Mouse (Mus musculus): ENCODE measurements around the gene Sgcb.
"Not testable (repeated sequence)": the region's sequence is repeated elsewhere in the genome, so short reads cannot be mapped to it uniquely, and the experiment has no call there.

Gene Sgcb

DNA sequence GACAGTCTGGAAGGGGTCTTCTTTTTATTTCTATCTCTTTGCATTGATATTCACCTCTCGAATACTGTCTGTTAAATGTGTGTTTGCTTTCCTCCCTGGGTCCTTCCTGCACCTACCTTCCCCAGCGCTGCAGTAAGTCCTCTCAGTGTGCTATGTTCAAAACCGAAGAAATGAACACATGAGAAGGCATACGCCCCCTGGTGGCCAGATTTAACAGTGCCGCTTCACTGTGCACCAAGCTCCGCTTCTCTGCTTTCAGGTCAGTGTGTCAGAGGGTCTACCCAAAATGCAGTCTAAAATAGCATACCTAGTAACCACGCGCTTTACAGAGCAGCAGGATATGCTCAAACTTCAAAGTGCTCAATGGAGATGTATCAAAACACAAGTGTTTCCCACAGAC lies 14.4 kb downstream of the Sgcb start:
- peak; percentile 77 for DNase-seq (ENCODE audit: extremely low spot score, low spot score)

DNA sequence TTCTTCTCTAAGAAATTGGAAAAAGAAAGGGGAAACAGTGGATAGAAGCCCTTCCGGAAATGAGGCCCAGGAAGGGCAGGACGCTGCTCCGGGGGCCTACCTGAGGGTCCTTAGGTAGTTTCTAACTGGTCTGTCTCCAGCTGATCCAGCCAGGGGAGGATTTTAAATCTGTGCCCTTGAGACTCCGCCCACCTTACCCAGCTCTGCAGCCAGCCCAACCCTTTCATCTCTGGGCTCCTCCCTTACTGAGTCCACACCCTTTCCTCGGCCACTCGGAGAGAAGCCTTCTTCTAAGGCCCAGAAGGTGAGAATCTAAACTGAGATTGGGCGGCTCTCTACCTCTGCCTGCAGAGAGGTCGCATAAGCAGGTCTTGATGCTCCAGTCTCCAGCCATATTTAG lies 15.3 kb downstream of the Sgcb start, which contains the start of gene Lrrc66:
TSS of gene Lrrc66 (minus strand) at position 236 of the 400 bp plus-strand sequence.
- DNase-seq (ENCODE audit: extremely low spot score, low spot score), result no peak

DNA sequence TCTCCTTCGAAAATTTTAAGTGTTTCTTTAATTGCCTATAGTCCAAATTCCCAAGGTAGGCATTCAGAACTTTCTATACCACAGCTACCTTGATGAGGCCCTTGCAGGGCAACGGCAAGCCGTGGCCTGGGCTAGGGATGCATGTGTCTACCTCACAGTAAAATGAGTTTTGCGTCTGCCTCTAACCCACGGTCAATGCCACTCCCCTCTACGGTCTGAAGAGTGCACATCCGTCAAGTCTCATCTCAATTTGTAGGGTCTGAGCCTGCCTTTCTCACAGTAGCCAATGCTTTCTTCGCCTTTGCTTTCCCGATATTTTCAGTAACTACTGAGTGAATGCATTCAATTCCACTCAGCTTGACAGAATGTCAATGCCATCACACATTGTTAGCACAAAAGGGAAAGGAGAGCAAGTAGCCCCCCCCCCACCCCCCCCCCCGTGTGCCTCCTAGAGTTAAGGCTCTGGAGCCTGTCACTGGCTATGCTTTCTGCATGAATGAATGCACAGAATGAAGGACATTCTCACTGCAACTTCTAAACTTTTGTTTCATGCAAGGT lies 16.5 kb downstream of the Sgcb start:
- DNase-seq (ENCODE audit: extremely low spot score, low spot score), result no peak

- DNase-seq (ENCODE audit: extremely low spot score, low spot score), result no peak
Observed at GRCm38 (mm10) chr5:73630141-73630540, 17.4 kb downstream of the Sgcb start.

DNA sequence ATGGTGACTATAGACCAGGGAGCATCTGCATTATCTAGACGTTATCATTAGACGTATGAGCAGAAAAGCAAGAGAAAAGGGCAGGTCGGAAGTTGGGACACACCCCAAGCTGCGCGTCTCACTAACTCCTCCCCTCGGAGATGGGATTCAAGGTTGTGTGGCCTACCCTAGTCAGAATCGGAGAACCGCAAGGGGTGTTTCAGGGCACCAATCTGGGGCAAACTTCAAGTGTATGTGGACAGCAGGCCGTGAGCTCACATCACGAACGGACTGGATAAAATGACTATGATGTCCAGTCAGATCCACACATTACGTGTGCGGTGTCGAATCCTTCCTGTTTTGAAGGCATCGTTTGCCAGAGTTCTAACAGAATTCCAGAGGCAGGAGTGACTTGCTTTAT lies 19.6 kb downstream of the Sgcb start:
- DNase-seq (ENCODE audit: extremely low spot score, low spot score), result no peak

- no peak for DNase-seq (ENCODE audit: extremely low spot score, low spot score)
Observed at GRCm38 (mm10) chr5:73627559-73627958, 20.0 kb downstream of the Sgcb start.

DNA sequence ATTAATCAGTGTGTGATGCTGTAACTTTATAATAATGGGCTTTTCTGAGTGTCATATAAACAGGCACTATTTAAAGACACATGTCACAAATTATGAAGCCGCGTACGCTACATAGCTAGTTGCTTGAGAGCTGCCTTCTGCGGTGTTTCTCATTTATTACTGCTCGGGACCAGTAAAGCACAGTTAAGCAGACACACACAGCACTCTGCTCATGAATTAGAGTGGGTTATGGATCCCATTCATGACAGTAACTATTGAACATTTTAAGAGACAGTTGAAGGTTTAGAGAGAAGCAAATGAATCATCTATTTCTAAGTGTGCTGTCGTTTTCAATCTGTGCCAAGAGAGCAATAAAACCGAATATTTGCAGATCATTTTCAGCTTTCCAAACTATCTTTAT lies 20.7 kb downstream of the Sgcb start:
- no peak for DNase-seq (ENCODE audit: extremely low spot score, low spot score)

DNA sequence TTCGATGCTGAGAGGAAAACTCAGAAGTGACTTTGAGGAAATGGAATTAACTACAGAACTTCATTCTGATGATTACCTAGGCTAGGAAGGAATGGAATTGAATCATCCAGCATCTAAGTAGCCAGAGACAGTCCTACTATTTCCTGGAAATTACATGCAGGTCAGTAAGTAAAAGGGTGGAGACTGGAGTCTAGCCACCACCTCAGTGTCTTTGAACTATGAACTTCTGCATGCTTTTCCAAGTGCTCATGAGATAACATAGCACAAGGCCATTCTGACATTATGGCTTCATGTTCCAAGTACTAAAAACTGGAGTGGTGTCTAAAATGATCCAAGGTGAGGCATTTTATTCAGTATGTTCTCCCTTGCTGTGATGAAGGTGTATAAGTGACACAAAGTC lies 22.1 kb downstream of the Sgcb start:
- DNase-seq (ENCODE audit: extremely low spot score, low spot score), result no peak

GRCm38 (mm10) chr5:73618969-73619368 lies 28.6 kb downstream of the Sgcb start:
- DNase-seq (ENCODE audit: extremely low spot score, low spot score), result no peak

- no peak for DNase-seq (ENCODE audit: extremely low spot score, low spot score)
Observed at GRCm38 (mm10) chr5:73615211-73615610, 32.4 kb downstream of the Sgcb start.

GRCm38 (mm10) chr5:73613296-73613695 lies 34.3 kb downstream of the Sgcb start:
- no peak for DNase-seq (ENCODE audit: extremely low spot score, low spot score)

- DNase-seq (ENCODE audit: extremely low spot score, low spot score), result no peak
Observed at GRCm38 (mm10) chr5:73611071-73611470, 36.5 kb downstream of the Sgcb start.

DNA sequence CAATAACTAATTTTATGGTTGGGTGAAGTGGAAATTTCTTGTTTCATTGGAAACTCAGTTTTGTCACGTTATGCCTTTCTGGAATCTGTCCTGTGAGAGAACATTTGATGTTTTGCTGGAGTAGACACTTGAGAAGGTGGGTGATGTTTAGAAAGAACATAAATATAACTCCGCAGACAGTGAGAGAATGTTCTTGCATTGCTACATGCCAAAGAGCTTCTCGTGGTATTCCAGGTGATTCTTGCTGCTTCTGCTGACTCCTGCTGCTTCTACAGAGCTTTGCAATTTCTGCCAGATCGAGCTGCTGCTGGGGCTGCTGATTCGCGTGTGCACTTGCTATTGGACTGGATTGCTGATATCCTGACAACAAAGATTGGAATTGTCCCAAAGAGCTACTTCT lies 42.6 kb downstream of the Sgcb start:
- no peak for DNase-seq (ENCODE audit: extremely low spot score, low spot score)

DNA sequence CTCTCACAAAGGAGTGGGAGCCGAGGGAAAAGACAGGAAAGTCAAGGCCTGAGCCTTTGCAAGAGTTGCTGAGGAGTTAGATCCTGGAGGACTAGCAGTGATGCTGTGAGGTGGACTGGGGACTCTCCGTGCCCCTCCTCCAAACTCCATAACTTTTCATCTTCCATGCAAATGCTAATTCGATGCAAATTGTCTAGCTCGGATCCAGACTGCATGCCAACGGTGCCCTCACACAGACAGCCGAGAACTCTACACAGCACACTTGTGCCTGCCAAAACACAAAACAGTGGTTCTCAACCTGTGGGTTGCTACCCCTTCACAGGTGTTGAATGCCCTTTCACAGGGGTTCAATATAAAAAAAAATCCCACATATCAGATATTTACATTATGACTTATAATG lies 43.0 kb downstream of the Sgcb start:
- DNase-seq (ENCODE audit: extremely low spot score, low spot score), result no peak

DNA sequence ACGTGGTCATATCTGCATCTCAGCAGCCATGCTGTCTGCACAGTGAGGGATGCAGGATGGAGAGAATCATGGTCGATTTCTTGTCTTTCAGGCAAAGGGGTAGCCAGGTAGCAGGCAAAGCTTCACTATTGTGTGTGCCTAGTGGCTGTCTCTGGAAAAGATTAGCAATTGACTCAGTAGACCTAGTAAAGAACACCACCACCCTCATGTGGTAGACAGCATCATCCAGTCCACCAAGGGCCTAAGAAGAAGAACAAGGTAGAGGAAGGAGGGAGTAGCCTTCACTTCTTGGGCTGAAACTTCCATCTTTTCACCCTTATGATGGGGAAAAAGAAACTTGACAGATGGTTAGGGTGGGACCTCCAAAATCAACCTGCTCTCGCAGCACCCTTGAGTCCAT lies 44.7 kb downstream of the Sgcb start:
- no peak for DNase-seq (ENCODE audit: extremely low spot score, low spot score)

DNA sequence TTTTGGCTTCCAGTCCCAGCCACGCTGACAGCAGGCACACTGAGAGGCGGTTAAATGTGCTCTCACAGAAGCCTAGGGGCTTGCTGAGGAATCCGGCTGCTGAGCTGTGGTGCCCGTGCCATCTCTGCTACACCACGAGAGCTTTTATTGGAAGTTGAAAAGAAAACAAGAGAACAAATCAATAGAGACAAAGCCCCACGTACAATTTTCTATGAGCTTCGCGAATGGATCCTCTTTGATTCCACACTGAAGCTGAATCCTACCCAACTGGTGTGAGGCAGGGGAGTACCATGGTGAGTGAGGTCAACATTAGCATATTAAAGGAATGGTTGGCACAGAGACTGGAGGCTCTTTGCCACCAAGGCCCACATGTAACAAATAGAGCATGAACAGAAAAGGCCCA lies 46.2 kb downstream of the Sgcb start:
- no peak for DNase-seq (ENCODE audit: extremely low spot score, low spot score)

GRCm38 (mm10) chr5:73599991-73600390 lies 47.6 kb downstream of the Sgcb start:
- no peak for DNase-seq (ENCODE audit: extremely low spot score, low spot score)

- no peak for DNase-seq (ENCODE audit: extremely low spot score, low spot score)
Observed at GRCm38 (mm10) chr5:73598943-73599695, 48.5 kb downstream of the Sgcb start.

DNA sequence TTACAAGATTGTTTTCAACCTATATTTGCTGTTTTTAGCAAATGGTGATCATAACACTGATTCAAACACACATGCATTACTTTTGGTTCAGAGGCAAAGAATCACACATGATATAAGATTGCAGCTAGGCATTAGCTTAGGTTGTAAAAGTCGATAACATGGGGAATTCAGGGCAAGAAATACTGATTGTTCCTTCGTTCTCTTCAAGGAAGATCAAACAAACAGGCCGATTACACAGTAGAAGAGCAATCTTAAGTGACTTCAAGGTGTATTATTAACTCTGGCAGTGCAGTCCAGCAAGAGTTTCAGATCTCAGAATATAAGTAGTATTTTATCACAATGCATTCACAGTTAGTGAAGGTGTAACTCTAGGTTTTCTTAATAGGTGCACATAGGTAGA lies 60.5 kb downstream of the Sgcb start:
- no peak for DNase-seq (ENCODE audit: extremely low spot score, low spot score)

DNA sequence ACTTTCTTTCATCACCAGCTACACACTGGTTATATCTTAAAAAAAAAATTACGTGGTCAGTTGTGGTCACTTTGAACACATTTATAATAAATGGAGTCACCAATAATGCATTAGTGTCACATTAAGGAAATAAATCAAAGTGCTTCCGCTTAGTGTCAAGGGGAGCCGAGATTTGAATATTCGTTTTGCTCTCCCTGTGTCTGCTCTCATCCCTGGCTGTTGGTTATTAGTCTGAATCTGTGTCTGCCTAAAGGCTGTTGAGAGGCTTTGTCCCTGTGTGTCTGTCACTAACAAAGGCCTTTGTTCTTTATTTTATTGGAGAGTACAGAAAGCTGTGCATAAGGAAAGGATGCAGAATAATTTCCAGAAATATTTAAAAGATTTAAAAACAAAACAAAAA lies 61.0 kb downstream of the Sgcb start:
- no peak for DNase-seq (ENCODE audit: extremely low spot score, low spot score)

- no peak for DNase-seq (ENCODE audit: extremely low spot score, low spot score)
Observed at GRCm38 (mm10) chr5:73585212-73586115, 62.1 kb downstream of the Sgcb start.

DNA sequence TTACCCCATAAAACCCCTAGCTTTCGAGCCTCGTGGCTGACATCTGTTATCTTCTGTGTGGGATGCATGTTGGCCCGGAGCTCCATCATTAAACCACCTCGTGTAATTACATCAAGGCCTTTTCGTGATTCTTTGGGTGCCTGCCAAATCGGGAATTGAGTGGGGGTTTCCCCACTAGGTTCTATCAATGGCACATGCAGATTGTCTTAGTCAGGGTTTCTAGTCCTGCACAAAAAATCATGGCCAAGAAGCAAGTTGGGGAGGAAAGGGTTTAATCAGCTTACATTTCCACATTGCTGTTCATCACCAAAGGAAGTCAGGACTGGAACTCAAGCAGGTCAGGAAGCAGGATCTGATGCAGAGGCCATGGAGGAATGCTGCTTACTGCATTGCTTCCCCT lies 63.6 kb downstream of the Sgcb start:
- DNase-seq (ENCODE audit: extremely low spot score, low spot score), result not testable (repeated sequence)
